Mouse (Mus musculus) heart, adult 2 months (tissue): Measurements from ENCODE around the gene Xab2.

Experiments
- CTCF ChIP-seq: fragments of 200-600 bp; IDR thresholded peaks from 2 replicates; pipeline ENCODE4 v1.8.1; 2022; ENCODE audit warnings: antibody characterized with exemption, mild to moderate bottlenecking, moderate library complexity
- EP300 ChIP-seq: fragments of 200-500 bp; IDR thresholded peaks from 2 replicates; pipeline ENCODE4 v1.6.1; 2011; ENCODE audit warnings: low read depth, low read length, control low read depth; ENCODE audit not compliant: insufficient read depth
- POLR2A ChIP-seq: fragments of 200-500 bp; IDR thresholded peaks from 2 replicates; pipeline ENCODE4 v1.6.1; 2011; ENCODE audit warnings: mild to moderate bottlenecking, low read depth, low read length, control low read depth; ENCODE audit not compliant: insufficient read depth

- TF ChIP-seq POLR2A (no peak), CTCF (no peak), EP300 (no peak)
Observed at GRCm38 (mm10) chr8:3609816-3610150, 11.3 kb downstream of the Xab2 start.
